Mouse (Mus musculus) spleen, adult 2 months (tissue): Measurements from ENCODE around the gene Tulp3.

Experiments
- CTCF ChIP-seq: fragments of 200-500 bp; IDR thresholded peaks from 2 replicates; pipeline ENCODE4 v1.5.1; 2011; ENCODE audit warnings: mild to moderate bottlenecking, inconsistent platforms; ENCODE audit not compliant: insufficient read depth, insufficient read length, insufficient replicate concordance; ENCODE audit errors: extremely low read depth
- POLR2A ChIP-seq: fragments of 200-500 bp; IDR thresholded peaks from 2 replicates; pipeline ENCODE4 v1.6.1; 2011; ENCODE audit warnings: low read depth, low read length, inconsistent platforms

DNA sequence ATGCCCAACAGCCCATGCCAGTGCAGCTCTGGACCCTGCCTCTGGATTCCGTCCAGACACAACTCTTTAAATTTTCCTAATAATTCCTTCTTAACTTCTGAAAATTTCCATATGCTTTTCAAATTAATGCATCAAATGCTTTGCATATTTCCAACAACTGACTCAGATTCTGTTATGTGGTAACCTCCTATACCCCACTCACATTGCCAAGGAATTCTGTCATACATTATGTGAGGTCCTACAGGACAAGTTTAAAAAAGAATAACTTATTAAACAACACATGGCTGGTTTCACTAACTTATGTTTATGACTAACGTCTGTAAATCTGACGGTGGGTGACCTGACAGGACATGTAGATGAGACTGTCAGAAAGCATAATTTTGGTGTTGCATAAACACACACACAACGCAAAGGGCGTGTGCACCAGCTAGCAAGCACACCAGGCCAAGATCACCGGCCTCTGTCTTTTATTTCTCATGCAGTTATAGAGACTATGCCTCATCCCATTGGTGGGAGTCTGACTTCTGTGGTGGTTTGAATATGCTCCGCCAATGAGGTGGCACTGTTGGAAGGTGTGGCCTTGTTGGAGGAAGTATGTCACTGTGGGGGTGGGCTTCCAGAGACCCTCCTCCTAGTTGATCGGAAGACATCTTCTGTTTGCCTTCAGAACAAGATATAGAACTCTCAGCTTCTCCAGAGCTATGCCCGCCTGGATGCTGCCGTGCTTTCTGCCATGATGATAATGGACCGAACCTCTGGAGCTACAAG lies 13.5 kb downstream of the Tulp3 start:
- TF ChIP-seq CTCF (no peak), POLR2A (no peak)
